Mouse (Mus musculus): ENCODE measurements around the gene Kti12. TPM values are rescaled to one million over a fixed set of nuclear protein-coding genes. Genes with fewer than 3 reads are reported as not detected.

Gene Kti12
- polyA plus RNA-seq, 1 experiment from 2014 or later = 55.5 TPM

GRCm38 (mm10) chr4:108878963-108879822, 31.6 kb downstream of the Kti12 start, which contains the start of gene Rab3b:
Gene Rab3b, plus strand, starts transcription at chr4:108879063.
- Histone ChIP-seq H3K36me3 (replicated peaks; ENCODE audit: control insufficient read depth, insufficient read depth, low read depth, low read length) (no peaks in the 10 kb centered on the region), H3K9ac (replicated peaks; ENCODE audit: low read length) (peak within 1 kb of the TSS; percentile 64), H3K27ac (replicated peaks; ENCODE audit: low read depth, low read length) (no peak within 1 kb of the TSS), H3K4me1 (ENCODE audit: control insufficient read depth, insufficient read depth, low read length) (no peaks in the 10 kb centered on the region), H3K9me3 (replicated peaks; ENCODE audit: control insufficient read depth, low read length) (no peaks in the 10 kb centered on the region), H3K4me3 (ENCODE audit: low read depth, low read length) (peak within 1 kb of the TSS; percentile 63), H3K27me3 (ENCODE audit: control insufficient read depth, insufficient read depth, low read length) (no peaks in the 10 kb centered on the region), H3K4me2 (ENCODE audit: low read depth, low read length) (peak within 1 kb of the TSS; percentile 78)
- under 1% methylated on average over 46 of the region's 46 CpGs for WGBS
- ATAC-seq (replicated peaks; ENCODE audit: insufficient number of reproducible peaks, low FRiP score, low TSS enrichment, low read depth) (peak; percentile 87), DNase-seq (ENCODE audit: low spot score) (peak; percentile 85)

DNA sequence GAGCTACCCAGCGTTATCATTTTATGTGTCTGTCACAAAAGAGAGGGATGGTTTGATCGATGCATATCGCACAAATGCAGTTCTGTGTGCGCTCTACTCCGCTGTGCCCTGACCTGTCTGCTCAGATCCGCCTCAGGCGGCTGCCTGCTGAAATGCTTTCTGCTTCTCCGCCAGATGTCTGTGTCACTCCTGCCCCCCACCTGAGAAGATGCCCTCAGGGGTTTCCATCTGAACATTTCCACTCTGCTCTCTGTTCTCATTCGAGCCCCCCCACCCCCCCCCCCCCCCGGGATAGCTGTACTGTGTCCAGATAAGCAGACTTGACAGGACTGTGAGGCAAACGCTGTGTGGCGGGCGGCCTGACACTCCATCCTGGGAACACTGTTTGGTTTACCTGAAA, 36.2 kb downstream of the Kti12 start:
- Histone ChIP-seq H3K36me3 (replicated peaks; ENCODE audit: control insufficient read depth, insufficient read depth, low read depth, low read length) (no peaks in the 10 kb centered on the region), H3K27ac (replicated peaks; ENCODE audit: low read depth, low read length) (no peak overlapping the region), H3K9ac (replicated peaks; ENCODE audit: low read length) (no peak overlapping the region), H3K4me1 (ENCODE audit: control insufficient read depth, insufficient read depth, low read length) (no peaks in the 10 kb centered on the region), H3K4me3 (ENCODE audit: low read depth, low read length) (no peak overlapping the region), H3K27me3 (ENCODE audit: control insufficient read depth, insufficient read depth, low read length) (no peaks in the 10 kb centered on the region), H3K9me3 (replicated peaks; ENCODE audit: control insufficient read depth, low read length) (no peaks in the 10 kb centered on the region), H3K4me2 (ENCODE audit: low read depth, low read length) (no peak overlapping the region)
- DNase-seq (ENCODE audit: low spot score) (peak; percentile 45), ATAC-seq (replicated peaks; ENCODE audit: insufficient number of reproducible peaks, low FRiP score, low TSS enrichment, low read depth) (peak; percentile 58; the same call in 1 of the 2 replicates)
- WGBS = 32% methylated on average over 13 of the region's 13 CpGs

DNA sequence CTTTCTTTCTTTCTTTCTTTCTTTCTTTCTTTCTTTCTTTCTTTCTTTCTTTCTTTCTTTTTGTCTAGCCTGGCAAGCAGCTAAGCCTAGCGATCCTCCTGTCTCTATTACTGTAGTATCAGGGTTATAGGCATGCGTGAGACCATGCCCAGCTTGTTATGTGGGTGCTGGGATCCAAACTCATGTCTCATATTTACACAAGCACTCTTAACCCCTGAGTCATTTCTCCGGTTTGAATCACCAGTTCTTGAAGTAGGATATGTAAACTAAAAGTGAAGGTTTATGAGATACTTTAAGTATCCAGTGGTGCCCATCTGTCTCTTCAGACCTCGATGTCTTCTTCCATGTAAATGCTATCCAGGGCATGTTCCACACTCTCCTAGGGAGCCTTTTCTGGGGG, 39.9 kb downstream of the Kti12 start:
- no peak for ATAC-seq (replicated peaks; ENCODE audit: insufficient number of reproducible peaks, low FRiP score, low TSS enrichment, low read depth)
- Histone ChIP-seq H3K27ac (replicated peaks; ENCODE audit: low read depth, low read length) (no peak overlapping the region), H3K36me3 (replicated peaks; ENCODE audit: control insufficient read depth, insufficient read depth, low read depth, low read length) (no peaks in the 10 kb centered on the region), H3K4me2 (ENCODE audit: low read depth, low read length) (no peak overlapping the region), H3K4me1 (ENCODE audit: control insufficient read depth, insufficient read depth, low read length) (no peaks in the 10 kb centered on the region), H3K9me3 (replicated peaks; ENCODE audit: control insufficient read depth, low read length) (no peaks in the 10 kb centered on the region), H3K9ac (replicated peaks; ENCODE audit: low read length) (no peak overlapping the region), H3K4me3 (ENCODE audit: low read depth, low read length) (no peak overlapping the region), H3K27me3 (ENCODE audit: control insufficient read depth, insufficient read depth, low read length) (no peaks in the 10 kb centered on the region)
- DNase-seq (ENCODE audit: low spot score) = no peak
- 88% methylated on average over 4 of the region's 4 CpGs for WGBS

GRCm38 (mm10) chr4:108890876-108891275, 43.3 kb downstream of the Kti12 start:
- 90% methylated on average over 6 of the region's 6 CpGs for WGBS
- DNase-seq (ENCODE audit: low spot score) = no peak

More at GRCm38 (mm10) chr4:108890876-108891275, 43.3 kb downstream of the Kti12 start:
- no peak overlapping the region for H3K27ac ChIP-seq (replicated peaks; ENCODE audit: low read depth, low read length)
- no peaks in the 10 kb centered on the region for H3K27me3 ChIP-seq (ENCODE audit: control insufficient read depth, insufficient read depth, low read length)
- no peaks in the 10 kb centered on the region for H3K9me3 ChIP-seq (replicated peaks; ENCODE audit: control insufficient read depth, low read length)
- no peaks in the 10 kb centered on the region for H3K36me3 ChIP-seq (replicated peaks; ENCODE audit: control insufficient read depth, insufficient read depth, low read depth, low read length)
- no peak overlapping the region for H3K4me2 ChIP-seq (ENCODE audit: low read depth, low read length)
- ATAC-seq (replicated peaks; ENCODE audit: insufficient number of reproducible peaks, low FRiP score, low TSS enrichment, low read depth) = no peak
- no peak overlapping the region for H3K4me3 ChIP-seq (ENCODE audit: low read depth, low read length)
- H3K4me1 ChIP-seq (ENCODE audit: control insufficient read depth, insufficient read depth, low read length) = no peaks in the 10 kb centered on the region
- no peak overlapping the region for H3K9ac ChIP-seq (replicated peaks; ENCODE audit: low read length)

Other genes with a start within 250 kb of the Kti12 start
- 22.1 and 28.4 TPM in 2 replicates for gene Cc2d1b, start 227.8 kb upstream of the Kti12 start, polyA plus RNA-seq (2014; fragmentation: Nextera tagmentation; extraction: Ambion mirVana)
- gene 3110021N24Rik, start 128.1 kb upstream of the Kti12 start, polyA plus RNA-seq (2014; fragmentation: Nextera tagmentation; extraction: Ambion mirVana) = 0.80 and 1.2 TPM in 2 replicates
- gene Zfyve9, start 67.0 kb upstream of the Kti12 start, polyA plus RNA-seq (2014; fragmentation: Nextera tagmentation; extraction: Ambion mirVana) = 3.7 and 3.8 TPM in 2 replicates
- gene Btf3l4, start 14.2 kb upstream of the Kti12 start, polyA plus RNA-seq (2014; fragmentation: Nextera tagmentation; extraction: Ambion mirVana) = 253 and 305 TPM in 2 replicates
- gene Txndc12, start 13.2 kb upstream of the Kti12 start, polyA plus RNA-seq (2014; fragmentation: Nextera tagmentation; extraction: Ambion mirVana) = 120 and 130 TPM in 2 replicates
- gene A730015C16Rik, start 834 bp downstream of the Kti12 start, polyA plus RNA-seq (2014; fragmentation: Nextera tagmentation; extraction: Ambion mirVana) = 0.69 and 0.99 TPM in 2 replicates
- gene Rab3b, start 31.3 kb downstream of the Kti12 start, polyA plus RNA-seq (2014; fragmentation: Nextera tagmentation; extraction: Ambion mirVana) = 24.9 and 28.0 TPM in 2 replicates
- gene Nrd1, start 152.9 kb downstream of the Kti12 start, polyA plus RNA-seq (2014; fragmentation: Nextera tagmentation; extraction: Ambion mirVana) = 56.4 and 66.3 TPM in 2 replicates